Mouse (Mus musculus): ENCODE results near the gene Ndufb5. TPM values are rescaled to one million over a fixed set of nuclear protein-coding genes. Genes with fewer than 3 reads are reported as not detected.
A peak's percentile ranks its signal among the peaks of the same experiment; 100 is the strongest.

Gene Ndufb5
- polyA plus RNA-seq, 1 experiment = 224 TPM

DNA sequence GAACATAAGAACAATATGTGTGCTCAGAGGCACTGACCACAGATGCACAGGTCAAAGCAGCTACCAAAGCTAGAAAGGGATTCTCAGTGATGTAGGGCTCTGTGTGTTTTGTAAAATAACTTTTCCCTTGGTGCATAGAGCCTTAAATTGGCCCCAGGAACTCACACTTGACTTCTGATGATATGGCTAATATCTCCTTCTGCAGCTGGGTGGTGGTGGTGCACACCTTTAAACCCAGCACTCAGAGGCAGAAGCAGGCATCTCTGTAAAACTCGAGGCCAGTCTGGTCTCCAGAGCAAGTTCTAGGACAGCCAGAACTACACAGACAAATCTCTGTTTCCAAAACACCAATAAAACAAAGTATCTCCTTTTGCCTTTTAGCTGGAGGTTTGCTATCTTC is 45.9 kb upstream of the Ndufb5 start:
- Histone ChIP-seq H3K4me3 (no peak overlapping the region), H3K27me3 (ENCODE audit: control insufficient read depth, insufficient read depth, insufficient read length) (no peaks in the 10 kb centered on the region), H3ac (ENCODE audit: control insufficient read depth, insufficient read length) (no peak overlapping the region), H3K36me3 (ENCODE audit: control insufficient read depth, insufficient read depth) (no peaks in the 10 kb centered on the region), H3K79me2 (ENCODE audit: control insufficient read depth, insufficient read depth) (no peaks in the 10 kb centered on the region), H3K4me2 (ENCODE audit: low read depth) (no peak overlapping the region)
- TF ChIP-seq TCF3 (IDR thresholded peaks at IDR 0.05; ENCODE audit: insufficient read length, low read depth) (no peak), USF1 (IDR thresholded peaks at IDR 0.05; ENCODE audit: low read depth) (no peak), E2F4 (IDR thresholded peaks at IDR 0.05; ENCODE audit: insufficient read depth) (no peak), POLR2A (IDR thresholded peaks at IDR 0.05; ENCODE audit: insufficient read length, low read depth) (no peak), SRF (IDR thresholded peaks at IDR 0.05; ENCODE audit: control insufficient read depth, insufficient read length, low read depth) (no peak), POLR2AphosphoS2 (IDR thresholded peaks at IDR 0.05; ENCODE audit: insufficient read length, low read depth) (no peak), CEBPB (IDR thresholded peaks at IDR 0.05; ENCODE audit: insufficient read depth, poor library complexity, severe bottlenecking) (no peak), MYOD1 (IDR thresholded peaks at IDR 0.05; ENCODE audit: control insufficient read depth in 1 of 3, insufficient read length in 2 of 3, low read depth in 2 of 3) (no peak), REST (IDR thresholded peaks at IDR 0.05; ENCODE audit: insufficient read depth, insufficient read length) (no peak), MYOG (IDR thresholded peaks at IDR 0.05; ENCODE audit: control insufficient read depth in 1 of 3, insufficient read depth in 1 of 3, insufficient read length in 2 of 3, low read depth in 2 of 3) (no peak), TCF12 (IDR thresholded peaks at IDR 0.05; ENCODE audit: insufficient read depth, poor library complexity, severe bottlenecking) (no peak), MAX (IDR thresholded peaks at IDR 0.05; ENCODE audit: low read depth) (no peak)

DNA sequence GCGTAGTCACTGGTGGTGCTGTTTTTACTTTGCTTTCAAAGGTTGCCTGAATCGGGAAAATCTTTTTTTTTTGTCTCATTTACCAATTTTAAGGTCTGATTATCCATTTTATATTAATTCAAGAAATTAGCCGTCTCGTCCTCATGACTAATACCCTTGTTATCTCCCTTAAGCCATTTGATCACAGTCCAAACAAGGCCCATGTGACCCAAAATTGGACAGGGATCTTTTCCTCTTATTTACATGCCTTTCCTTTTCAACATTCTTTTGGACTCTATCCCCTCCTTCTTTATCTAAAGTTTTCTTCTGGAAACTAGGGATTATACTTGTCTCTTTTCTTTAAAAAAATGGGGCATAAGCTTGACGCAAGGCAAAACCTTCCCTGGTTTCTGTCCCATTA is 44.9 kb upstream of the Ndufb5 start:
- H3K79me2 ChIP-seq (ENCODE audit: control insufficient read depth, insufficient read depth) = no peaks in the 10 kb centered on the region
- H3K27me3 ChIP-seq (ENCODE audit: control insufficient read depth, insufficient read depth, insufficient read length) = no peaks in the 10 kb centered on the region
- H3K4me2 ChIP-seq (ENCODE audit: low read depth) = no peak overlapping the region
- no peaks in the 10 kb centered on the region for H3K36me3 ChIP-seq (ENCODE audit: control insufficient read depth, insufficient read depth)
- H3ac ChIP-seq (ENCODE audit: control insufficient read depth, insufficient read length) = no peak overlapping the region
- H3K4me3 ChIP-seq = no peak overlapping the region
- TF ChIP-seq CEBPB (IDR thresholded peaks at IDR 0.05; ENCODE audit: insufficient read depth, poor library complexity, severe bottlenecking) (no peak), TCF12 (IDR thresholded peaks at IDR 0.05; ENCODE audit: insufficient read depth, poor library complexity, severe bottlenecking) (no peak), USF1 (IDR thresholded peaks at IDR 0.05; ENCODE audit: low read depth) (peak; percentile 12)

DNA sequence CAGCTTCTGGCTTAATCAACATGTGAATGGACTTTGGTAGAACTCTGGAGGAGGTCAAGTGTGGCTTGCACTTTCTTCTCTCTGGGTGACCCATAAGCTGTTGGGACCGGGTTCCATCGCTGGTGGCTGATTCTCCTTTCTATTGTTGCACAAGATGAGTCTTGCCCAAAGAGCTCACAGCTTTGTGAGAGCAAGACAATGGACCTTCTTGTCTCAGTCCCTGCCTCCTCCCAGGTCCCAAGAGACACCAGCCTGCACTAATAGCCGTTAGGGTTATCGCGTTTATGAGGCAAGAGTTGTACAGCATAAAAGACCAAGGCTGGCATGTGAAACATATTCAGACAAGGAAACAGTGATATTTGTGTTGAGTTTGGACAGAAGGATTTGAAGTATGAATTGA is 42.6 kb upstream of the Ndufb5 start:
- TF ChIP-seq MYOD1 (IDR thresholded peaks at IDR 0.05; ENCODE audit: control insufficient read depth in 1 of 3, insufficient read length in 2 of 3, low read depth in 2 of 3) = no peak
- TF ChIP-seq TCF12 (IDR thresholded peaks at IDR 0.05; ENCODE audit: insufficient read depth, poor library complexity, severe bottlenecking) = no peak
- no peak for TF ChIP-seq E2F4 (IDR thresholded peaks at IDR 0.05; ENCODE audit: insufficient read depth)
- TF ChIP-seq USF1 (IDR thresholded peaks at IDR 0.05; ENCODE audit: low read depth) = no peak
- TF ChIP-seq MYOG (IDR thresholded peaks at IDR 0.05; ENCODE audit: control insufficient read depth in 1 of 3, insufficient read depth in 1 of 3, insufficient read length in 2 of 3, low read depth in 2 of 3) = no peak
- TF ChIP-seq SRF (IDR thresholded peaks at IDR 0.05; ENCODE audit: control insufficient read depth, insufficient read length, low read depth) = no peak
- TF ChIP-seq CEBPB (IDR thresholded peaks at IDR 0.05; ENCODE audit: insufficient read depth, poor library complexity, severe bottlenecking) = no peak
- TF ChIP-seq TCF3 (IDR thresholded peaks at IDR 0.05; ENCODE audit: insufficient read length, low read depth) = no peak
- no peak for TF ChIP-seq REST (IDR thresholded peaks at IDR 0.05; ENCODE audit: insufficient read depth, insufficient read length)
- no peak for TF ChIP-seq MAX (IDR thresholded peaks at IDR 0.05; ENCODE audit: low read depth)
- TF ChIP-seq POLR2AphosphoS2 (IDR thresholded peaks at IDR 0.05; ENCODE audit: insufficient read length, low read depth) = no peak
- Histone ChIP-seq H3K4me2 (ENCODE audit: low read depth) (no peak overlapping the region), H3K4me3 (no peak overlapping the region)

DNA sequence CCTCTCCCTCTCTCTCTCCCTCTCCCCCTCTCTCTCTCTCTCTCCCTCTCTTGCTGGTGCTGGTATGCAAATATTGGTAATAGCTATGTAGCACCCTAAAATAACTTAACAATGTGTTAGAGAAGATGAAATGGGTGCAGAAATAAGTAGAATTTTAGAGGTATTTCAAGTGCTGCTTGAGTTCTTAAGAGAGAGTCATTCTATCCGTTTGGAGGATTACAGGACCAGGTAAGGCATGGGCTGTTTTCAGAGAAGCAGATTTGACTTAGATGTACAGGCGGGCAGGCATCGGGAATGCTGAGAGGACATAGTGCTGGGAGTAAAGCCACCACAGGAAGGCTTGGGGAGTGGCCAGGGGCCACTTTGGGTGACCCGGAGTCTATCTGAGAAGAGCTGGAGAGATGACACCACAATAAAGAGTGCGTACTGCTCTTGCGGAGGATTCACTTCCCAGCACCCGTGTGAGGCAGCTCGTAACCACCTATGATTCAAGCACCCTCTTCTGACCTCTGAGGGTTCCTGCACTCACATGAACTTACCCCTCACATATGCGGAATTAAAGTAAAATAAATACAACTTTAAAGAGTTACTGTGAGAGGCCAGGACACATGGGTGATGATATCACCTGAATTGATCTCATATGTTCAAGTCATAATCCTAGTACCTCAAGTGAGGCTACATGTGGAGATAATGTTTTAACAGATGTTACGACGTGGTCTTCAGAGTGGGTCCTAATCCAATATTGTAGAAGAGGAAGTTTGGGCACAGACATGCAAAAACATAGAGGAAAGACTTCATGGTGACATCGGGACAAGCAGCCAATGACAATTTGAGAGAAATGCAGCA is 41.8 kb upstream of the Ndufb5 start:
- H3K4me3 ChIP-seq = no peak overlapping the region
- no peaks in the 10 kb centered on the region for H3K36me3 ChIP-seq (ENCODE audit: control insufficient read depth, insufficient read depth)
- no peaks in the 10 kb centered on the region for H3K79me2 ChIP-seq (ENCODE audit: control insufficient read depth, insufficient read depth)
- H3K27me3 ChIP-seq (ENCODE audit: control insufficient read depth, insufficient read depth, insufficient read length) = no peaks in the 10 kb centered on the region
- H3K4me2 ChIP-seq (ENCODE audit: low read depth) = no peak overlapping the region
- H3ac ChIP-seq (ENCODE audit: control insufficient read depth, insufficient read length) = no peak overlapping the region
- TF ChIP-seq USF1 (IDR thresholded peaks at IDR 0.05; ENCODE audit: low read depth) (no peak), TCF3 (IDR thresholded peaks at IDR 0.05; ENCODE audit: insufficient read length, low read depth) (no peak), REST (IDR thresholded peaks at IDR 0.05; ENCODE audit: insufficient read depth, insufficient read length) (no peak), POLR2AphosphoS2 (IDR thresholded peaks at IDR 0.05; ENCODE audit: insufficient read length, low read depth) (no peak), MAX (IDR thresholded peaks at IDR 0.05; ENCODE audit: low read depth) (no peak), MYOG (IDR thresholded peaks at IDR 0.05; ENCODE audit: control insufficient read depth in 1 of 3, insufficient read depth in 1 of 3, insufficient read length in 2 of 3, low read depth in 2 of 3) (no peak), POLR2A (IDR thresholded peaks at IDR 0.05; ENCODE audit: insufficient read length, low read depth) (no peak), MYOD1 (IDR thresholded peaks at IDR 0.05; ENCODE audit: control insufficient read depth in 1 of 3, insufficient read length in 2 of 3, low read depth in 2 of 3) (no peak), TCF12 (IDR thresholded peaks at IDR 0.05; ENCODE audit: insufficient read depth, poor library complexity, severe bottlenecking) (no peak), E2F4 (IDR thresholded peaks at IDR 0.05; ENCODE audit: insufficient read depth) (no peak), SRF (IDR thresholded peaks at IDR 0.05; ENCODE audit: control insufficient read depth, insufficient read length, low read depth) (no peak), CEBPB (IDR thresholded peaks at IDR 0.05; ENCODE audit: insufficient read depth, poor library complexity, severe bottlenecking) (no peak)

More for the DNA sequence above, 42.6 kb upstream of the Ndufb5 start:
- H3K36me3 ChIP-seq (ENCODE audit: control insufficient read depth, insufficient read depth) = no peaks in the 10 kb centered on the region
- no peak overlapping the region for H3ac ChIP-seq (ENCODE audit: control insufficient read depth, insufficient read length)
- H3K79me2 ChIP-seq (ENCODE audit: control insufficient read depth, insufficient read depth) = no peaks in the 10 kb centered on the region
- no peaks in the 10 kb centered on the region for H3K27me3 ChIP-seq (ENCODE audit: control insufficient read depth, insufficient read depth, insufficient read length)
